Mouse (Mus musculus) B cell, adult (primary cell): ENCODE data around the gene Golga7b. TPM values are rescaled to one million over a fixed set of nuclear protein-coding genes. Genes with fewer than 3 reads are reported as not detected.

Source experiments
- total RNA-seq: library from RNA; stranded (reverse); gene quantifications from 4 replicates; pipeline ENCODE4 v1.2.4, GENCODE M21; 2023; ENCODE audit not compliant: inconsistent age

Gene Golga7b
- total RNA-seq, result not detected in 4 replicates

DNA sequence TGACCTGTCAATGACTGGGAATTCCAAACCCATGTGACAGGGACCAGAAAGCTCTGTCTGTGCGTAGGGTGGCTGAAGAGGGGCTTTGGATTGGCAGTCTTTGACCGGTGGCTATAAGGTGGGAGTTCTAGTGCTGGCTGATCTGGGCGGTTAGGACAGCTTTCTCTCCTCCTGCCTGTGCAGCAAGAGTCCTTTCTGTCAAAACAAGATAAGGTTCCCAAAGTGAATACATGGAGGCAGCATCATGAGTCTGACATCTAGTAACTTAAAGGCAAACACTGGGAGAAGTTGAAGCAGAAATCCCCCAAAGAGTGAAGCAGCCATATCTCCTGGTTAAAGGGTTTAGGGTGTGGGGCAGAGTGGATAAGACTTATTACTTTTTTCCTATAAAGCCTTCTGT, at the start of gene Golga7b:
Gene Golga7b, plus strand, starts transcription at position 56 of the 400 bp plus-strand sequence.

GRCm38 (mm10) chr19:42201696-42202381, 45.5 kb upstream of the Golga7b start, which contains the start of gene Sfrp5:
Sfrp5 (minus strand) TSS chr19:42202252.

Other genes starting within 250 kb of the Golga7b start
- gene Ankrd2, start 211.6 kb upstream of the Golga7b start, total RNA-seq, result not detected in 4 replicates
- not detected in 4 replicates for gene Hoga1, start 202.0 kb upstream of the Golga7b start, total RNA-seq
- not detected in 4 replicates for gene 4933411K16Rik, start 195.3 kb upstream of the Golga7b start, total RNA-seq
- not detected in 4 replicates for gene Morn4, start 161.2 kb upstream of the Golga7b start, total RNA-seq
- 42.6 to 49.7 TPM (median 45.9 TPM) in 4 replicates for gene Pi4k2a, start 157.1 kb upstream of the Golga7b start, total RNA-seq
- 2.2 to 5.8 TPM (median 3.4 TPM) in 4 replicates for gene Avpi1, start 118.5 kb upstream of the Golga7b start, total RNA-seq
- 0.45 to 1.2 TPM (median 0.84 TPM) in 4 replicates for gene Marveld1, start 100.2 kb upstream of the Golga7b start, total RNA-seq
- gene Zfyve27, start 83.6 kb upstream of the Golga7b start, total RNA-seq, result 72.1 to 92.5 TPM (median 83.6 TPM) in 4 replicates
- not detected in 4 replicates for gene Sfrp5, start 45.3 kb upstream of the Golga7b start, total RNA-seq
- gene Crtac1, start 184.2 kb downstream of the Golga7b start, total RNA-seq, result not detected in 4 replicates